Mouse (Mus musculus) liver, embryonic 11.5 days (tissue): Measurements from ENCODE around the gene Tsga10. TPM values are rescaled to one million over a fixed set of nuclear protein-coding genes. Genes with fewer than 3 reads are reported as not detected.

ENCODE experiments used
- ATAC-seq: fragments of 200-750 bp; cut with Nextera tagmentation; replicated peaks from 2 replicates; pipeline ENCODE4 v1.8.0; 2017; ENCODE audit warnings: moderate number of reproducible peaks, mild to moderate bottlenecking, moderate TSS enrichment, moderate library complexity; ENCODE audit not compliant: low FRiP score
- DNase-seq: peaks from one replicate; pipeline ENCODE4 v3.0.0-alpha.2; 2017; ENCODE audit warnings: low spot score
- H3K27ac ChIP-seq: fragments of 300-500 bp; sonication (generic); 2 replicates; pipeline ENCODE4 v1.5.1; 2014; ENCODE audit warnings: mild to moderate bottlenecking, low read depth, low read length, control low read depth
- H3K27me3 ChIP-seq: fragments of 300-500 bp; sonication (generic); replicated peaks from 2 replicates; pipeline ENCODE4 v1.6.1; 2014; ENCODE audit warnings: low read length, mixed read lengths; ENCODE audit not compliant: control insufficient read depth, insufficient read depth
- H3K36me3 ChIP-seq: fragments of 300-500 bp; sonication (generic); 2 replicates; pipeline ENCODE4 v1.6.1; 2014; ENCODE audit warnings: mild to moderate bottlenecking, low read length, moderate library complexity, mixed read lengths; ENCODE audit not compliant: control insufficient read depth, insufficient read depth
- H3K4me1 ChIP-seq: fragments of 300-500 bp; sonication (generic); replicated peaks from 2 replicates; pipeline ENCODE4 v1.6.1; 2014; ENCODE audit warnings: low read length, mixed read lengths; ENCODE audit not compliant: control insufficient read depth, insufficient read depth
- H3K4me2 ChIP-seq: fragments of 300-500 bp; sonication (generic); 2 replicates; pipeline ENCODE4 v1.6.1; 2014; ENCODE audit warnings: mild to moderate bottlenecking, control low read depth, moderate library complexity
- H3K4me3 ChIP-seq: fragments of 300-500 bp; sonication (generic); 2 replicates; pipeline ENCODE4 v1.5.1; 2014; ENCODE audit warnings: low read depth, low read length, control low read depth
- H3K9ac ChIP-seq: fragments of 300-500 bp; sonication (generic); 2 replicates; pipeline ENCODE4 v1.6.1; 2014; ENCODE audit warnings: low read depth, low read length, control low read depth
- H3K9me3 ChIP-seq: fragments of 300-500 bp; sonication (generic); 2 replicates; pipeline ENCODE4 v1.6.1; 2016; ENCODE audit warnings: low read length, inconsistent platforms, mixed read lengths; ENCODE audit not compliant: control insufficient read depth
- WGBS: fragments of 180-500 bp; shearing (Covaris S2); extraction: QIAGEN DNeasy Blood & Tissue Kit; methylation state at CpG from one replicate; pipeline ENCODE4 v1.1.7; 2014; 5-methylcytosine and 5-hydroxymethylcytosine counted together
- polyA plus RNA-seq: library from polyadenylated mRNA; unstranded; fragments of >200 nt; fragmentation: Nextera tagmentation; extraction: Ambion mirVana; gene quantifications from 2 replicates; pipeline ENCODE4 v1.2.1, GENCODE M21; 2014

Tsga10 gene
- polyA plus RNA-seq, 1 experiment from 2014 or later = 2.9 TPM

GRCm38 (mm10) chr1:37735932-37736331, 130.3 kb downstream of the Tsga10 start:
- no peaks in the 10 kb centered on the region for H3K4me1 ChIP-seq
- H3K4me3 ChIP-seq = no peak overlapping the region
- ATAC-seq (no peak), DNase-seq (no peak)
- no peaks in the 10 kb centered on the region for H3K9me3 ChIP-seq
- H3K9ac ChIP-seq = no peak overlapping the region
- WGBS = 68% methylated on average over 5 of the region's 5 CpGs
- H3K4me2 ChIP-seq = no peak overlapping the region
- H3K36me3 ChIP-seq = no peaks in the 10 kb centered on the region
- H3K27ac ChIP-seq = no peak overlapping the region
- no peaks in the 10 kb centered on the region for H3K27me3 ChIP-seq

DNA sequence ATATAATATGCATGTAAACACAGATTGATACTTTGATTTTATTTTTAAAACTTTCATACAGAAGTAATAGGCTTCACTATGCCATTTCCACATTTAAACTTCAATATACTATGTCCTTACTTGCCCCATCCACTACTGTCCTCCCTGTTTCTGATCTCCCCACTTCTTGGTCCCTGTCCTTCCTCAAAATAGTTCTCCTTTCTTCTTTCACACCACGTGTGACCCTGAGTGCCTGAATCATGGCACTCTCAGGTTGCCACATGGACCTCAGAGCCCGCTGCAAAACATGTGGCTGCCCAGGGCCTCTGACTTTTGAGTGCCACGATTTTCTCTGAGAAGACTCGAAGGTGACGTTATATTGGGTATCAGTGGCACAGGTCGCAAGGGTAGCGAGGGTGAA, 131.4 kb downstream of the Tsga10 start:
- Histone ChIP-seq H3K36me3 (no peaks in the 10 kb centered on the region), H3K4me1 (no peaks in the 10 kb centered on the region), H3K4me3 (no peak overlapping the region), H3K4me2 (no peak overlapping the region), H3K9ac (no peak overlapping the region), H3K27ac (no peak overlapping the region), H3K9me3 (no peaks in the 10 kb centered on the region), H3K27me3 (no peaks in the 10 kb centered on the region)
- no peak for ATAC-seq
- 66% methylated on average over 7 of the region's 7 CpGs for WGBS
- no peak for DNase-seq

DNA sequence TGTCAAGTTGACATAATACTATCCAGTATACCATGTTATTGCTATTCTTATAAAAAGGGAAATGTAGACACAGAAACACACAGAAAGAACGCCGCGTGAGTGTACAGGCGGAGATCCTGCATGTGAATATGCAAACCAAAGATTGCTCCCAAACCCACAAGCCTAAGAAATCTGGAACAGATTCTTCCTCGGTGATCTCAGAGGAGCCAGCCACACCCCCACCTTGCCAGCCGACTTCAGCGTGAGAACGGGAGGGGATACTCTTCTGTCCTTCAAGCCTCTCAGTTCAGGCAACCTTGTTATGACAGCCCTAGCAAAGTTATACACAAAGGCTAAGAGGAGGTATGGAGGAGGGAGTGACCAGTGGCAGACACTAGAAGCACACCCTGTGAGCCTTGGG, 136.9 kb downstream of the Tsga10 start:
- Histone ChIP-seq H3K27me3 (no peaks in the 10 kb centered on the region), H3K27ac (no peak overlapping the region), H3K4me1 (no peaks in the 10 kb centered on the region), H3K9ac (no peak overlapping the region), H3K4me3 (no peak overlapping the region), H3K4me2 (no peak overlapping the region), H3K9me3 (no peaks in the 10 kb centered on the region), H3K36me3 (no peaks in the 10 kb centered on the region)
- no peak for DNase-seq
- 86% methylated on average over 8 of the region's 8 CpGs for WGBS
- ATAC-seq = no peak

GRCm38 (mm10) chr1:37728053-37728452, 138.2 kb downstream of the Tsga10 start:
- Histone ChIP-seq H3K4me1 (no peaks in the 10 kb centered on the region), H3K36me3 (no peaks in the 10 kb centered on the region), H3K4me3 (no peak overlapping the region), H3K9ac (no peak overlapping the region), H3K27ac (no peak overlapping the region), H3K27me3 (no peaks in the 10 kb centered on the region), H3K4me2 (no peak overlapping the region), H3K9me3 (no peaks in the 10 kb centered on the region)
- DNase-seq (no peak), ATAC-seq (no peak)
- WGBS = 57% methylated on average over 10 of the region's 10 CpGs

- H3K9me3 ChIP-seq = no peaks in the 10 kb centered on the region
- H3K9ac ChIP-seq = no peak overlapping the region
- no peaks in the 10 kb centered on the region for H3K36me3 ChIP-seq
- no peak for DNase-seq
- ATAC-seq = no peak
- no peaks in the 10 kb centered on the region for H3K4me1 ChIP-seq
- no peaks in the 10 kb centered on the region for H3K27me3 ChIP-seq
- H3K27ac ChIP-seq = no peak overlapping the region
- H3K4me2 ChIP-seq = no peak overlapping the region
- 74% methylated on average over 8 of the region's 8 CpGs for WGBS
- no peak overlapping the region for H3K4me3 ChIP-seq
These were observed 139.0 kb downstream of the Tsga10 start for GRCm38 (mm10) chr1:37727186-37727585.

DNA sequence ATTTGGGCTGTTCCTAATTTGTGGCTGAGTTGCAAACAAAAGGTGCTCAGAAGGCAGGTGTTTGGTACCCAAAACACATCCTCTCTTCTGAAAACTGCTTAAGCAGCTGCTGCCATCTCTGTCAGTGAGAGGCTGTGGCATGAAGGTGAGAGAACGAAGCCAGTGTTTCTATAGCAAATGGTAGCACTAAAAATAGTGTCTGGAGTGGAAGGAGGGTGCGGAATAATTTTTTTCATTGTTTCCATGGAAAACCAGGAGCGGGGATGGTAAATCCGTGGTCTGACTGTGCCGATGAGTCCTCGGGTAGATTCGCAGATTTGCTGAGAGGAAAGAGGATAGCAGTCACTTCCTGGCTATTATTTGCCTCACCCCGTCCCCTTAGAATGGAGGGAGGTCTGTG, 139.8 kb downstream of the Tsga10 start:
- no peak for ATAC-seq
- H3K4me3 ChIP-seq = no peak overlapping the region
- 57% methylated on average over 8 of the region's 8 CpGs for WGBS
- no peak for DNase-seq
- H3K36me3 ChIP-seq = no peaks in the 10 kb centered on the region
- H3K4me1 ChIP-seq = no peaks in the 10 kb centered on the region
- H3K9ac ChIP-seq = no peak overlapping the region
- H3K9me3 ChIP-seq = no peaks in the 10 kb centered on the region
- H3K27me3 ChIP-seq = no peaks in the 10 kb centered on the region
- H3K4me2 ChIP-seq = no peak overlapping the region
- no peak overlapping the region for H3K27ac ChIP-seq

DNA sequence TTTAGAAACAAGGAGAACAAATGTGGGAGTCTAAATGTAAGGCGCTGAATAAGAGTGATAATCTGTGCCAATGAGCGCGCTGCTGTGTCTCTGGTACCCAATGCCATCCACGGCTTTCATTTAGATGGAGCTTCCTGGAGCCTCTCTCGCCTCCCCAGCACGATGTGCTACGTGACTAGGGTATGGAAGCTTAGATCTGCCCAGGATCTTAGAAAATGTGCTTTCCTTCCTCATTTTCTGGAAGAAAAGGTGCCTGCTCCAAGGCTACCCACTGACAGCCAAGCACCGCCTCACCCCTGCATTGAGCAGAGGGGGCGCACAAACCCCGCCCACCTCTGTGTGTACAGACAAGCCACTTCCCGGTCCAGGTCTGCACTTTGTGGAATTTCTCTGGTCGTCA, 140.3 kb downstream of the Tsga10 start:
- ATAC-seq = no peak
- H3K4me3 ChIP-seq = no peak overlapping the region
- H3K9ac ChIP-seq = no peak overlapping the region
- no peaks in the 10 kb centered on the region for H3K36me3 ChIP-seq
- H3K27ac ChIP-seq = no peak overlapping the region
- no peak for DNase-seq
- WGBS = 52% methylated on average over 12 of the region's 12 CpGs
- no peaks in the 10 kb centered on the region; the same call in 1 of the 2 replicates for H3K27me3 ChIP-seq
- H3K9me3 ChIP-seq = no peaks in the 10 kb centered on the region
- no peak overlapping the region for H3K4me2 ChIP-seq
- no peaks in the 10 kb centered on the region for H3K4me1 ChIP-seq

- 60% methylated on average over 5 of the region's 5 CpGs for WGBS
- ATAC-seq = no peak
- H3K27me3 ChIP-seq = peaks cover 26% of the 10 kb centered on the region
These were observed 145.1 kb downstream of the Tsga10 start for GRCm38 (mm10) chr1:37721092-37721491.

GRCm38 (mm10) chr1:37719761-37720640, 146.2 kb downstream of the Tsga10 start, which contains the start of gene 2010300C02Rik:
Gene 2010300C02Rik, minus strand, starts transcription at chr1:37720085.
- Histone ChIP-seq H3K4me1 (no peaks in the 10 kb centered on the region; the same call in none of the 2 replicates), H3K9ac (0 out of 2 replicates have a peak within 1 kb of the TSS, but pooled peaks have one; percentile 35), H3K4me2 (peak within 1 kb of the TSS; percentile 79), H3K36me3 (no peaks in the 10 kb centered on the region), H3K27ac (no peak within 1 kb of the TSS), H3K9me3 (no peaks in the 10 kb centered on the region), H3K27me3 (peaks cover 26% of the 10 kb centered on the region), H3K4me3 (peak within 1 kb of the TSS; percentile 59)
- ATAC-seq = peak; percentile 23; the same call in 1 of the 2 replicates
- 2% methylated on average over 65 of the region's 69 CpGs for WGBS
- no peak for DNase-seq

More at GRCm38 (mm10) chr1:37721092-37721491, 145.1 kb downstream of the Tsga10 start:
- no peaks in the 10 kb centered on the region; the same call in none of the 2 replicates for H3K4me1 ChIP-seq
- H3K4me3 ChIP-seq = no peak overlapping the region
- H3K9me3 ChIP-seq = no peaks in the 10 kb centered on the region
- H3K36me3 ChIP-seq = no peaks in the 10 kb centered on the region
- H3K27ac ChIP-seq = no peak overlapping the region
- H3K4me2 ChIP-seq = no peak overlapping the region
- DNase-seq = no peak
- no peak overlapping the region for H3K9ac ChIP-seq
